Mouse (Mus musculus) stomach, postnatal 0 days (tissue): Measurements from ENCODE around the gene Gm9945.

Experiments used
- CTCF ChIP-seq: IDR thresholded peaks from 2 replicates; pipeline ENCODE4 v1.5.1; 2016; ENCODE audit warnings: antibody characterized with exemption, low read depth, mild to moderate bottlenecking, moderate library complexity
- EP300 ChIP-seq: optimal IDR thresholded peaks from 2 replicates; pipeline ENCODE3; 2016; ENCODE audit warnings: antibody characterized with exemption

DNA sequence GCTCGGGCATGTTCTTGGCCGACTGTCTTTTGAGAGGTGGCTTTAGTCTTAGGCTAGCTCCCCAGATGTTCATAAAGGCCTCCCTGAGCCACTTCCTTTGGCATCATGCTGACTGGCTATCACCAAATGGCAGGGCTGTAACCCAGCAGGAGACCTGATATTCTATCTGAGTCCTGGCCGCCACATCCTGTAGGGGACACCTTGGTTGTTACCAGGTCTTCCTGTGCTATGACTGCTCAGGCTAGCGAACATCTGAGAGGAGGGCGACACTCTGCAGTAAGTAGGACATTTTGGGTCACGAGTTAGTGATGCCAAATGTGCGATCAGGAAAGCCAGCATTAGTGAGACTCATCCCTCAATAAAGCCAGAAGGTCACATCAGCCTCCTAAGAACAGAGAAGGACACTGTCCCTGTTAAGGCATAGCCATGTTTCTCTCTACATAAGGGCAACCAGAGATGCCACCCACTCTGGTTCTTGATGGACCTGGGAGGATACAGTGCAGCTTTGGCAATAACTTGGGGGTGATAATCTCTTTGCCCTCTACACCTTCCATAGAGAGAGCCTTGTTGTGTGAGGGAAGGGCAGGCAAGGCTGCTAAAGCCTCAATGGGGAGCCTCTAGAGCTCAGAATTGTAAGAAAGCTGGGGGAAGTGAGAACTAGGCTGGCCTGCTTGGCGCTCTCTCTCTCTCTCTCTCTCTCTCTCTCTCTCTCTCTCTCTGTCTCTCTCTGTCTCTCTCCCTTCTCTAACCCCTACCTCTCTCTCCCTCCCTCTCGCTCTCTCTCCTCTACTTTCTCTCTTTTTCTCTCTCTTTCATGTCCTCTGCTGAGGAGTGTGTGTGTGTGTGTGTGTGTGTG, 48.7 kb downstream of the Gm9945 start:
- no peak for TF ChIP-seq CTCF
- no peak for TF ChIP-seq EP300
